Mouse (Mus musculus) MEL (cell line): ENCODE data around the gene Mymx. TPM values are rescaled to one million over a fixed set of nuclear protein-coding genes. Genes with fewer than 3 reads are reported as not detected.

Experiments used
- DNase-seq: peaks from one replicate; pipeline ENCODE4 v3.0.0; 2011; ENCODE audit warnings: low read depth, low spot score
- H3K27ac ChIP-seq: 2 replicates; pipeline ENCODE4 v1.5.1; 2012; ENCODE audit warnings: low read depth, mild to moderate bottlenecking, control low read depth, low read length, moderate library complexity; ENCODE audit not compliant: control insufficient read depth
- H3K27me3 ChIP-seq, 2 experiments: fragments of 150-350 bp in 1 of 2; sonication (generic) in 1 of 2; 2 replicates each; pipeline ENCODE4 v1.6.1; 2012; ENCODE audit warnings: low read length in 2 of 2, mild to moderate bottlenecking in 2 of 2, improper control_type of control experiment in 1 of 2, moderate library complexity in 1 of 2; ENCODE audit not compliant: insufficient read depth in 2 of 2, control insufficient read depth in 1 of 2
- H3K36me3 ChIP-seq, 2 experiments: 2 replicates each; pipeline ENCODE4 v1.6.1; 2012 to 2014; ENCODE audit warnings: low read length in 2 of 2, improper control_type of control experiment in 1 of 2, inconsistent platforms in 1 of 2, mild to moderate bottlenecking in 1 of 2; ENCODE audit not compliant: insufficient read depth in 2 of 2, control insufficient read depth in 1 of 2
- H3K4me1 ChIP-seq, 2 experiments: fragments of 150-350 bp in 1 of 2; sonication (generic) in 1 of 2; 2 replicates each; pipeline ENCODE4 v1.6.1; 2012; ENCODE audit warnings: low read length in 2 of 2, improper control_type of control experiment in 1 of 2, mild to moderate bottlenecking in 1 of 2; ENCODE audit not compliant: insufficient read depth in 2 of 2, control insufficient read depth in 1 of 2
- H3K4me3 ChIP-seq, 2 experiments: fragments of 150-350 bp in 1 of 2; sonication (generic) in 1 of 2; 2 replicates each; pipeline ENCODE4 v1.5.1; 2012; ENCODE audit warnings: low read depth in 2 of 2, low read length in 2 of 2, mild to moderate bottlenecking in 2 of 2, moderate library complexity in 2 of 2, control low read depth in 1 of 2, improper control_type of control experiment in 1 of 2; ENCODE audit not compliant: control insufficient read depth in 1 of 2, insufficient read depth in 1 of 2
- H3K79me2 ChIP-seq: 2 replicates; pipeline ENCODE4 v1.6.1; 2012; ENCODE audit warnings: mild to moderate bottlenecking, low read length, moderate library complexity; ENCODE audit not compliant: control insufficient read depth, poor library complexity, insufficient read depth
- H3K9ac ChIP-seq: 2 replicates; pipeline ENCODE4 v1.6.1; 2012; ENCODE audit warnings: low read depth, mild to moderate bottlenecking, control low read depth, low read length, moderate library complexity; ENCODE audit not compliant: control insufficient read depth, poor library complexity, severe bottlenecking
- H3K9me3 ChIP-seq: fragments of 150-350 bp; sonication (generic); replicated peaks from 2 replicates; pipeline ENCODE4 v1.6.1; 2012; ENCODE audit warnings: mild to moderate bottlenecking, low read length, improper control_type of control experiment, moderate library complexity; ENCODE audit not compliant: insufficient read depth
- BHLHE40 ChIP-seq: IDR thresholded peaks from 2 replicates; pipeline ENCODE4 v1.6.1; 2012; ENCODE audit warnings: low read depth, mild to moderate bottlenecking, inconsistent platforms, low read length, improper control_type of control experiment, borderline replicate concordance
- CHD1 ChIP-seq: IDR thresholded peaks from 2 replicates; pipeline ENCODE4 v1.6.1; 2012; ENCODE audit warnings: low read depth, mild to moderate bottlenecking, inconsistent platforms, low read length, improper control_type of control experiment
- CTCF ChIP-seq, 3 experiments: IDR thresholded peaks in 2 of 3; conservative IDR thresholded peaks in 1 of 3; 2 replicates each; pipeline ENCODE4 v1.5.1; 2011 to 2012; ENCODE audit warnings: low read length in 3 of 3, low read depth in 2 of 3, mild to moderate bottlenecking in 2 of 3, improper control_type of control experiment in 1 of 3, inconsistent platforms in 1 of 3, mixed read lengths in 1 of 3, moderate library complexity in 1 of 3; ENCODE audit not compliant: control insufficient read depth in 1 of 3, insufficient read depth in 1 of 3, poor library complexity in 1 of 3, severe bottlenecking in 1 of 3
- E2F4 ChIP-seq: IDR thresholded peaks from 2 replicates; pipeline ENCODE4 v1.6.1; 2011; ENCODE audit warnings: low read depth, low read length, improper control_type of control experiment, borderline replicate concordance
- ELF1 ChIP-seq: IDR thresholded peaks from 2 replicates; pipeline ENCODE4 v1.6.1; 2014; ENCODE audit warnings: low read depth, mild to moderate bottlenecking, inconsistent platforms, low read length, improper control_type of control experiment, moderate library complexity
- EP300 ChIP-seq, 2 experiments: IDR thresholded peaks; 2 replicates each; pipeline ENCODE4 v1.6.1; 2011; ENCODE audit warnings: improper control_type of control experiment in 2 of 2, low read length in 2 of 2, low read depth in 1 of 2, mild to moderate bottlenecking in 1 of 2
- ETS1 ChIP-seq: IDR thresholded peaks from 2 replicates; pipeline ENCODE4 v1.6.1; 2012; ENCODE audit warnings: low read depth, mild to moderate bottlenecking, inconsistent platforms, low read length, improper control_type of control experiment, moderate library complexity
- HCFC1 ChIP-seq: IDR thresholded peaks from 2 replicates; pipeline ENCODE4 v1.6.1; 2012; ENCODE audit warnings: low read depth, mild to moderate bottlenecking, inconsistent platforms, low read length, improper control_type of control experiment, moderate library complexity
- JUND ChIP-seq: IDR thresholded peaks from 2 replicates; pipeline ENCODE4 v1.6.1; 2011; ENCODE audit warnings: low read depth, mild to moderate bottlenecking, improper control_type of control experiment, low read length
- MAZ ChIP-seq: IDR thresholded peaks from 2 replicates; pipeline ENCODE4 v1.6.1; 2012; ENCODE audit warnings: low read depth, mild to moderate bottlenecking, inconsistent platforms, low read length, improper control_type of control experiment
- MXI1 ChIP-seq: IDR thresholded peaks from 2 replicates; pipeline ENCODE4 v1.6.1; 2011; ENCODE audit warnings: mild to moderate bottlenecking, low read depth, low read length, improper control_type of control experiment
- MYB ChIP-seq: IDR thresholded peaks from 2 replicates; pipeline ENCODE4 v1.6.1; 2011; ENCODE audit warnings: mild to moderate bottlenecking, low read depth, low read length, improper control_type of control experiment
- MYC ChIP-seq: IDR thresholded peaks from 2 replicates; pipeline ENCODE4 v1.6.1; 2011; ENCODE audit warnings: low read depth, mild to moderate bottlenecking, low read length, improper control_type of control experiment, moderate library complexity
- NELFE ChIP-seq: IDR thresholded peaks from 2 replicates; pipeline ENCODE4 v1.6.1; 2011; ENCODE audit warnings: low read depth, low read length, improper control_type of control experiment
- NRF1 ChIP-seq: IDR thresholded peaks from 2 replicates; pipeline ENCODE4 v1.6.1; 2014; ENCODE audit warnings: low read depth, mild to moderate bottlenecking, inconsistent platforms, low read length, improper control_type of control experiment, moderate library complexity; ENCODE audit not compliant: poor library complexity, insufficient read depth, severe bottlenecking
- POLR2A ChIP-seq, 2 experiments: IDR thresholded peaks; 2 replicates each; pipeline ENCODE4 v1.6.1; 2011 to 2012; ENCODE audit warnings: low read length in 2 of 2, mild to moderate bottlenecking in 2 of 2, control low read depth in 1 of 2, improper control_type of control experiment in 1 of 2, low read depth in 1 of 2, moderate library complexity in 1 of 2; ENCODE audit not compliant: control insufficient read depth in 1 of 2, insufficient read depth in 1 of 2, poor library complexity in 1 of 2
- POLR2AphosphoS5 ChIP-seq: IDR thresholded peaks from 2 replicates; pipeline ENCODE4 v1.6.1; 2012; ENCODE audit warnings: low read depth, borderline replicate concordance, mild to moderate bottlenecking, inconsistent platforms, low read length, moderate library complexity, mixed read lengths
- RAD21 ChIP-seq: IDR thresholded peaks from 2 replicates; pipeline ENCODE4 v1.6.1; 2011; ENCODE audit warnings: mild to moderate bottlenecking, low read depth, low read length, improper control_type of control experiment
- SIN3A ChIP-seq: IDR thresholded peaks from 2 replicates; pipeline ENCODE4 v1.6.1; 2012; ENCODE audit warnings: low read length, improper control_type of control experiment, inconsistent platforms
- SMC3 ChIP-seq: IDR thresholded peaks from 2 replicates; pipeline ENCODE4 v1.6.1; 2011; ENCODE audit warnings: low read depth, low read length, improper control_type of control experiment
- TAL1 ChIP-seq: IDR thresholded peaks from 2 replicates; pipeline ENCODE4 v1.6.1; 2012; ENCODE audit warnings: mild to moderate bottlenecking, inconsistent platforms, low read length, moderate library complexity, mixed read lengths
- TBP ChIP-seq: IDR thresholded peaks from 2 replicates; pipeline ENCODE4 v1.8.0; 2011; ENCODE audit warnings: low read depth, low read length, improper control_type of control experiment
- TCF12 ChIP-seq: IDR thresholded peaks from 2 replicates; pipeline ENCODE4 v1.6.1; 2014; ENCODE audit warnings: low read depth, mild to moderate bottlenecking, inconsistent platforms, low read length, improper control_type of control experiment, moderate library complexity
- UBTF ChIP-seq: IDR thresholded peaks from 2 replicates; pipeline ENCODE4 v1.6.1; 2012; ENCODE audit warnings: low read depth, mild to moderate bottlenecking, inconsistent platforms, low read length, improper control_type of control experiment, moderate library complexity, borderline replicate concordance; ENCODE audit not compliant: insufficient read depth
- USF1 ChIP-seq: IDR thresholded peaks from 2 replicates; pipeline ENCODE4 v1.6.1; 2014; ENCODE audit warnings: low read depth, mild to moderate bottlenecking, inconsistent platforms, low read length, improper control_type of control experiment, moderate library complexity
- ZC3H11A ChIP-seq: IDR thresholded peaks from 2 replicates; pipeline ENCODE4 v1.6.1; 2012; ENCODE audit warnings: low read depth, mild to moderate bottlenecking, inconsistent platforms, low read length, improper control_type of control experiment
- ZKSCAN1 ChIP-seq: IDR thresholded peaks from 2 replicates; pipeline ENCODE4 v1.6.1; 2012; ENCODE audit warnings: low read depth, mild to moderate bottlenecking, inconsistent platforms, low read length, improper control_type of control experiment, moderate library complexity
- ZNF384 ChIP-seq: IDR thresholded peaks from 2 replicates; pipeline ENCODE4 v1.6.1; 2012; ENCODE audit warnings: low read depth, mild to moderate bottlenecking, inconsistent platforms, low read length, improper control_type of control experiment
- polyA plus RNA-seq, 2 experiments: library from polyadenylated mRNA; stranded (reverse) in 1 of 2; unstranded in 1 of 2; fragments of >175 nt in 1 of 2; fragments of >200 nt in 1 of 2; gene quantifications; 2 replicates each; pipeline versions ENCODE4 v1.2.1 to v1.2.4; 2012; ENCODE audit warnings: low replicate concordance in 2 of 2, low read depth in 1 of 2; ENCODE audit not compliant: insufficient read length in 2 of 2, insufficient read depth in 1 of 2, missing spikeins in 1 of 2
- total RNA-seq: library from RNA; depleted of rRNA; stranded (reverse); fragments of 300-350 nt; gene quantifications from 2 replicates; pipeline ENCODE4 v1.2.3, GENCODE M21; 2012

Mymx gene
- total and polyA plus RNA-seq, 3 experiments, result not detected

DNA sequence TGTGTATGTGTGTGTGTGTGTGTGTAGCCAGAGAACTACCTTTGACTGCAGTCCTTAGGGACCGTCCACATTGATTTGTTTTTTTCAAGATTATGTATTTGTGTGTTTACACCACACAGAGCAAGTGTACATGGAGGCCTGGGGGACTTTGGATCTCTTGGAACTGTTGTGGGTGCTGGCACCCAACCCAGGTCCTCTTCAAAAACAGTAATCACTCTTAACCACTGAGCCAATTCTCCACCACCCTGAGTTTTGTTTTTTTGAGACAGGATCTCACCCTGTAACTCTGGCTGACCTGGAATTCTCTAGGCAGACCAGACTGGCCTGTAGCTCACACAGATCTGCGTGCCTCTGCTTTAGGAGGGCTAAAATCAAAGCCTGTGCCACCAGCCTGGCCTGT, 3.5 kb downstream of the Mymx start:
- H3K79me2 ChIP-seq, result peaks cover 22% of the 10 kb centered on the region
- no peaks in the 10 kb centered on the region for H3K9me3 ChIP-seq
- peaks cover 0 to 26% of the 10 kb centered on the region in 2 experiments; a peak in 2 of 4 replicates for H3K36me3 ChIP-seq
- no peak overlapping the region for H3K9ac ChIP-seq
- H3K4me1 ChIP-seq, result peaks cover 21 to 30% of the 10 kb centered on the region in 2 experiments
- DNase-seq, result no peak
- no peak overlapping the region for H3K4me3 ChIP-seq
- H3K27me3 ChIP-seq, result no peaks in the 10 kb centered on the region
- peak overlapping the region; percentile 50 for H3K27ac ChIP-seq
- no peak for TF ChIP-seq BHLHE40
- TF ChIP-seq UBTF, result no peak
- TF ChIP-seq USF1, result no peak
- no peak for TF ChIP-seq TCF12
- no peak for TF ChIP-seq CTCF (IDR thresholded peaks at IDR 0.05 in 2 of 3, conservative IDR thresholded peaks at IDR 0.05 in 1 of 3; ENCODE audit: control insufficient read depth in 1 of 3, insufficient read depth in 1 of 3, low read depth in 2 of 3, low read length in 3 of 3, poor library complexity in 1 of 3, severe bottlenecking in 1 of 3)
- no peak for TF ChIP-seq ETS1
- no peak for TF ChIP-seq NRF1
- TF ChIP-seq CHD1, result no peak
- TF ChIP-seq ZC3H11A, result no peak
- no peak for TF ChIP-seq MAZ
- no peak for TF ChIP-seq SMC3
- TF ChIP-seq POLR2A (IDR thresholded peaks at IDR 0.05; ENCODE audit: control insufficient read depth in 1 of 2, insufficient read depth in 1 of 2, low read depth in 1 of 2, low read length in 2 of 2, poor library complexity in 1 of 2), result no peak
- TF ChIP-seq NELFE, result no peak
- no peak for TF ChIP-seq POLR2AphosphoS5
- TF ChIP-seq ZNF384, result no peak
- TF ChIP-seq RAD21, result no peak
- TF ChIP-seq ELF1, result no peak
- no peak for TF ChIP-seq ZKSCAN1
- TF ChIP-seq MYB, result no peak
- TF ChIP-seq E2F4, result no peak
- TF ChIP-seq, all 39 proteins: peak for 0

DNA sequence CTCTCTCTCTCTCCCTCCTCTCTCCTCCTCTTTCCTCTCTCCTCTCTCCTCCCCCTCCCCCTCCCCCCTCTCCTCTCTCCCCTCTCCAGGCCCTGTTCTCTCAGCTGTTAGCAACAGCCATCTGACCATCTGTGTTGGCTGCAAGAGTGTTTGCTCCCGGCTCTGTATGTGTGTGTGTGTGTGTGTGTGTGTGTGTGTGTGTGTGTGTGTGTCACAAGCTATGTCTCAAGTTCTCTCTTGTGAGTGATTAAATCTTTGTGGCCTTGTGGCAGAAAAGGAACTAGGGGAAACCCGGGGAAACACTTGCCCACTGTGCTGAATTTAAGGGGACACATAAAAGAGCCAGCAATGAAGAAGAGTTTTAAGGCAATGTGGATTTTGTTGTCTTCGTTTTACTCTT, 4.1 kb downstream of the Mymx start:
- peaks cover 27% of the 10 kb centered on the region for H3K79me2 ChIP-seq
- H3K9me3 ChIP-seq, result no peaks in the 10 kb centered on the region
- DNase-seq, result peak; percentile 83
- H3K27ac ChIP-seq, result peak overlapping the region; percentile 50
- H3K4me3 ChIP-seq, result no peak overlapping the region
- H3K4me1 ChIP-seq, result peaks cover 22 to 36% of the 10 kb centered on the region in 2 experiments
- no peaks in the 10 kb centered on the region for H3K27me3 ChIP-seq
- H3K36me3 ChIP-seq, result peaks cover 0 to 31% of the 10 kb centered on the region in 2 experiments; a peak in 2 of 4 replicates
- no peak overlapping the region for H3K9ac ChIP-seq
- no peak for TF ChIP-seq TAL1
- no peak for TF ChIP-seq NELFE
- TF ChIP-seq CTCF (IDR thresholded peaks at IDR 0.05 in 2 of 3, conservative IDR thresholded peaks at IDR 0.05 in 1 of 3; ENCODE audit: control insufficient read depth in 1 of 3, insufficient read depth in 1 of 3, low read depth in 2 of 3, low read length in 3 of 3, poor library complexity in 1 of 3, severe bottlenecking in 1 of 3), result no peak
- TF ChIP-seq POLR2AphosphoS5, result no peak
- TF ChIP-seq SIN3A, result peak; percentile 71; the same call in 1 of the 2 replicates
- no peak for TF ChIP-seq ZKSCAN1
- TF ChIP-seq TBP, result no peak
- TF ChIP-seq JUND, result no peak
- no peak for TF ChIP-seq MYB
- TF ChIP-seq TCF12, result peak; percentile 79
- TF ChIP-seq ETS1, result peak; percentile 94
- 0 out of 2 replicates have a peak, but pooled peaks have one; percentile 25 for TF ChIP-seq ELF1
- TF ChIP-seq SMC3, result no peak
- TF ChIP-seq NRF1, result no peak
- TF ChIP-seq MXI1, result peak; percentile 67; the same call in 1 of the 2 replicates
- TF ChIP-seq BHLHE40, result peak; percentile 7; the same call in 1 of the 2 replicates
- TF ChIP-seq UBTF, result no peak
- peak; percentile 81 for TF ChIP-seq MAZ
- no peak for TF ChIP-seq HCFC1
- peak; percentile 6; the same call in 1 of the 2 replicates for TF ChIP-seq ZNF384
- no peak for TF ChIP-seq MYC
- peak; percentile 42; the same call in 1 of the 2 replicates for TF ChIP-seq USF1
- peak; percentile 57 to 61; a peak in 2 of 4 replicates for TF ChIP-seq EP300 (IDR thresholded peaks at IDR 0.05; ENCODE audit: low read depth in 1 of 2, low read length in 2 of 2)
